Mouse (Mus musculus): ENCODE measurements around the gene Flnb. TPM values are rescaled to one million over a fixed set of nuclear protein-coding genes. Genes with fewer than 3 reads are reported as not detected.

The Flnb gene
- polyA plus RNA-seq (2015; fragmentation: Nextera tagmentation; extraction: Ambion mirVana), result 3.6 and 4.2 TPM in 2 replicates

GRCm38 (mm10) chr14:7817770-7818462, at the start of gene Flnb:
Gene Flnb, plus strand, starts transcription at chr14:7817957.
- H3K36me3 ChIP-seq (replicated peaks), result no peaks in the 10 kb centered on the region
- peaks cover 18% of the 10 kb centered on the region for H3K27me3 ChIP-seq
- H3K9me3 ChIP-seq (replicated peaks), result no peaks in the 10 kb centered on the region
- peaks cover 40% of the 10 kb centered on the region for H3K4me1 ChIP-seq (replicated peaks)
- H3K4me3 ChIP-seq (replicated peaks), result peak within 1 kb of the TSS; percentile 59
- peak; percentile 84 for ATAC-seq (ENCODE audit: insufficient read depth)
- H3K9ac ChIP-seq, result peak within 1 kb of the TSS; percentile 58
- H3K4me2 ChIP-seq, result peak within 1 kb of the TSS; percentile 73
- no peak within 1 kb of the TSS; the same call in 1 of the 2 replicates for H3K27ac ChIP-seq (replicated peaks)
- WGBS (ENCODE audit: insufficient replicate concordance), result under 1% methylated on average over 49 of the region's 49 CpGs

- Histone ChIP-seq H3K4me3 (replicated peaks) (peak overlapping the region; percentile 62), H3K27ac (replicated peaks) (peak overlapping the region; percentile 19; the same call in 1 of the 2 replicates), H3K4me1 (replicated peaks) (no peaks in the 10 kb centered on the region), H3K27me3 (no peaks in the 10 kb centered on the region; the same call in 1 of the 2 replicates), H3K36me3 (replicated peaks) (no peaks in the 10 kb centered on the region), H3K9ac (peak overlapping the region; percentile 43; the same call in 1 of the 2 replicates), H3K4me2 (peak overlapping the region; percentile 62), H3K9me3 (replicated peaks) (no peaks in the 10 kb centered on the region)
- peak; percentile 40; the same call in 1 of the 2 replicates for ATAC-seq (ENCODE audit: insufficient read depth)
- 12% methylated on average over 24 of the region's 24 CpGs for WGBS (ENCODE audit: insufficient replicate concordance)
Measured at GRCm38 (mm10) chr14:7773714-7774389, 43.9 kb upstream of the Flnb start.

DNA sequence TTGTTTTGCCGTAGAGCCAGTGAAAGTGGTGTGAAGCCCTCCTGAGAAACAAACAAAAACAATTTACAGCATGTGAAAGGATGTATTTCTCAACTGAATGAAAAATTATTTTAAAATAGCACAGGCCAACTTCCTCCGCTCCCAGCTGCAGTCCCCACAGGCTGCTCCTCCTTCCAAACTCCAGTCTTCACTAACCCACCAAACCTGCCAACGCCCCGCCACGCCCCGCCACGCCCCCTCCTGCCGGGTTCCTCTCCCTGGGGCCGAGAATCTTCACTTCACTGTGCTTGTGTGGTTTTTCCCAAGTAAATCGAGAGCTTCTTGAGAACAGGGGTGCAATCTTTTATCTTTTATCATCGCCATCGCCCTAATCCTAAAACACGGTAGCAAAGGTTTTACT, 31.7 kb upstream of the Flnb start:
- peaks cover 2% of the 10 kb centered on the region for H3K27me3 ChIP-seq
- ATAC-seq (ENCODE audit: insufficient read depth), result no peak
- 18% methylated on average over 13 of the region's 13 CpGs for WGBS (ENCODE audit: insufficient replicate concordance)
- no peak overlapping the region for H3K9ac ChIP-seq
- no peak overlapping the region for H3K4me3 ChIP-seq (replicated peaks)
- no peak overlapping the region for H3K4me2 ChIP-seq
- peaks cover 4% of the 10 kb centered on the region; the same call in 1 of the 2 replicates for H3K4me1 ChIP-seq (replicated peaks)
- H3K36me3 ChIP-seq (replicated peaks), result no peaks in the 10 kb centered on the region
- no peak overlapping the region for H3K27ac ChIP-seq (replicated peaks)
- H3K9me3 ChIP-seq (replicated peaks), result no peaks in the 10 kb centered on the region

DNA sequence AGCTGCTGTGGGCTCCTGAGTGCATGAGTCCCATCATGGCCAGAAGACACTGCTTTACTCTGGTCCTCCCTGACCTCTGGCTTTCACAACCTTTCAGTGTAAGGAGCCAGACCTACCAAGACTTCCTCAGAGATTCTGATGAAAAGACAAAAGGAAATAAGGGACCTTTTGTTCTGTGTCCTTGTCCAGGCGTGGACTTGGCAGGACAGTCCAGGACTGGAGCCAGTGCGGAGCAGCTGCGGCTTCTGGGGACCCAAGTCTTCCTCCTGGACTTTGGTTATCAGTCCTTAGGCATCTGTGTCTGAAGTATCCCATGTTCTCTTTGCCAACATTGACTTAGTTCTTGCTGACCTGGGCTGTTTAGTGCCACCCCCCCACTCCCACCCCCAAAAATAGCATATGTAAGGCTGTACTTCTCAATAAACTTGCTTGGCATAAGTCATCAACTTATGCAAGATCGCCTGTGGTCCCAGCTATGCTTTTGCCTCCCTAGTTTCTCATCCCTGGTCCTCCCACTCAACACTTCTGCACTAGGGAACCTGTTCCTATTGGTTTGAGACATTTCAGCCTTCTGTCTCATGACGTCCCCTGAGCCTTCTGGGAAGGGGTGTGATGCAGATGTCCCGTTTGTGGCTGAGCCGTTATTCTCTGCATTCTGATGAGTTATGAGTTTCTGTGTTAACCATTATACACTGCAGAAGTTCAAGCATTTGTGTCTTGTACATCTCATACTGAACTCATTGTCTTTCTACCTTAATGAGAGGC, 28.3 kb upstream of the Flnb start:
- Histone ChIP-seq H3K27me3 (peaks cover 13% of the 10 kb centered on the region), H3K27ac (replicated peaks) (no peak overlapping the region), H3K4me1 (replicated peaks) (peaks cover 4% of the 10 kb centered on the region; the same call in 1 of the 2 replicates), H3K4me3 (replicated peaks) (no peak overlapping the region), H3K36me3 (replicated peaks) (no peaks in the 10 kb centered on the region), H3K9ac (no peak overlapping the region), H3K4me2 (no peak overlapping the region), H3K9me3 (replicated peaks) (no peaks in the 10 kb centered on the region)
- WGBS (ENCODE audit: insufficient replicate concordance), result 61% methylated on average over 7 of the region's 7 CpGs
- ATAC-seq (ENCODE audit: insufficient read depth), result no peak

GRCm38 (mm10) chr14:7791061-7791531, 26.7 kb upstream of the Flnb start:
- ATAC-seq (ENCODE audit: insufficient read depth), result no peak
- WGBS (ENCODE audit: insufficient replicate concordance), result 12% methylated on average over 19 of the region's 19 CpGs
- Histone ChIP-seq H3K27ac (replicated peaks) (no peak overlapping the region), H3K9me3 (replicated peaks) (no peaks in the 10 kb centered on the region), H3K4me1 (replicated peaks) (peaks cover 2% of the 10 kb centered on the region; the same call in 1 of the 2 replicates), H3K27me3 (peaks cover 13% of the 10 kb centered on the region), H3K9ac (no peak overlapping the region), H3K36me3 (replicated peaks) (no peaks in the 10 kb centered on the region), H3K4me3 (replicated peaks) (peak overlapping the region; percentile 29), H3K4me2 (peak overlapping the region; percentile 51)

DNA sequence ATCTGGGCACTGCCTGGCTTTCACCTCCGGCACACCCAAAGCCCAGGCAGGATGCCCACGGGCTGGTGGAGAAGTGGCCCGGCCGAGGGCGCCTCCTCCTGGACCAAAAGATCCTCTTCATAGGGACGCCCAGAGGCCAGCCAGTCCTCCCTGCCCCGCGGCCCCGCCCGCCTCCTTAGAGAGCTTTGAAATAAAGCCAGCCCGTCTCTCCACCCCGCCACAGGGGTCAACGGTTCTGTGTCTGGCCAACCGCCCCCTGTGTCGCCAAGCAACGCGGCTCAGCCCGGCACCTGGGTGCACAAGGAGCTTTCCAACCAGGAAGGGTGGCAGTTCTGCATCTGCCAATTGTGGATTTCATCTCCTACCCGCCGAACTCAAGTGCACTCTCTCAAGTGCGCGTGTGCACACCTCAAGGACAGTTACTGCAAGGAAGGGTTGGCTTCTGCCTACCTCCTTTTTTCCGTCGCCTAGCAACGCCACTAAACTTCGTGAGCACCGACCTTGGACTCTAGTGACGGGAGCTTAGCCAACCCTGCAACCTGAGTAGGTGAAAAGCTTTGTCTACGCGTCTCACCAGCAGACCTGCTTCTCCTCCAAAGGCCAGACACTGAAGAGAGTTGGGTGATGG, 26.1 kb upstream of the Flnb start, which contains the start of gene Gm26661:
Gm26661 (plus strand) TSS at position 56 of the 628 bp plus-strand sequence.
- H3K9me3 ChIP-seq (replicated peaks), result no peaks in the 10 kb centered on the region
- ATAC-seq (ENCODE audit: insufficient read depth), result no peak
- H3K9ac ChIP-seq, result no peak within 1 kb of the TSS
- H3K36me3 ChIP-seq (replicated peaks), result no peaks in the 10 kb centered on the region
- no peaks in the 10 kb centered on the region for H3K4me1 ChIP-seq (replicated peaks)
- H3K4me2 ChIP-seq, result peak within 1 kb of the TSS; percentile 51
- H3K27ac ChIP-seq (replicated peaks), result no peak within 1 kb of the TSS
- H3K4me3 ChIP-seq (replicated peaks), result peak within 1 kb of the TSS; percentile 29
- WGBS (ENCODE audit: insufficient replicate concordance), result 5% methylated on average over 30 of the region's 30 CpGs
- peaks cover 13% of the 10 kb centered on the region for H3K27me3 ChIP-seq

GRCm38 (mm10) chr14:7795961-7796360, 21.8 kb upstream of the Flnb start:
- WGBS (ENCODE audit: insufficient replicate concordance), result 54% methylated on average over 4 of the region's 4 CpGs
- Histone ChIP-seq H3K4me3 (replicated peaks) (no peak overlapping the region), H3K27ac (replicated peaks) (no peak overlapping the region), H3K9ac (no peak overlapping the region), H3K27me3 (peaks cover 12% of the 10 kb centered on the region), H3K4me2 (no peak overlapping the region), H3K9me3 (replicated peaks) (no peaks in the 10 kb centered on the region), H3K4me1 (replicated peaks) (no peaks in the 10 kb centered on the region), H3K36me3 (replicated peaks) (no peaks in the 10 kb centered on the region)
- no peak for ATAC-seq (ENCODE audit: insufficient read depth)

- Histone ChIP-seq H3K4me3 (replicated peaks) (no peak overlapping the region), H3K27ac (replicated peaks) (no peak overlapping the region), H3K9me3 (replicated peaks) (no peaks in the 10 kb centered on the region), H3K36me3 (replicated peaks) (no peaks in the 10 kb centered on the region), H3K27me3 (no peaks in the 10 kb centered on the region), H3K9ac (no peak overlapping the region), H3K4me1 (replicated peaks) (no peaks in the 10 kb centered on the region), H3K4me2 (no peak overlapping the region)
- ATAC-seq (ENCODE audit: insufficient read depth), result no peak
Measured at GRCm38 (mm10) chr14:7800611-7801010, 17.1 kb upstream of the Flnb start.

DNA sequence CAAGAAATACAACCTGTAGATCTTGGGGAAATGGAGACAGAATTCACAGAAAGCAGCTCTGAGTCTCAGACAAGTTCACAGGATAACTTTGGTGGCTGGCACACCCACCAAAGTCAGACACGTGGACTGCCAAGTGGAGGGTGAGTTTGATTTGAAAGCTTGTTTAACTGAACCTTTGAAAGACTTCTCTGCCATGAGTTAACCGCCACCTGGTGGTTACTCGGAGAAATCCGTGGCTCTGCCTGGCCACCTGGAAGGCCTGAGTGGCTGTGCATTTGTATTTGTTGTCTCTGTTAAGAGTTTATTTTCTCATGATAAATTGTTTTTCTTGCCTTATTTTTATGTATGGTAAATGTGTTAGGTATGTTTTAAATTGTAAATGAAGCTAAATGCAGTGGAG, 15.9 kb upstream of the Flnb start:
- Histone ChIP-seq H3K4me2 (no peak overlapping the region), H3K4me3 (replicated peaks) (no peak overlapping the region), H3K36me3 (replicated peaks) (no peaks in the 10 kb centered on the region), H3K4me1 (replicated peaks) (no peaks in the 10 kb centered on the region), H3K27me3 (no peaks in the 10 kb centered on the region), H3K9me3 (replicated peaks) (no peaks in the 10 kb centered on the region), H3K27ac (replicated peaks) (no peak overlapping the region), H3K9ac (no peak overlapping the region)
- ATAC-seq (ENCODE audit: insufficient read depth), result no peak
- WGBS (ENCODE audit: insufficient replicate concordance), result 7% methylated on average over 4 of the region's 4 CpGs

DNA sequence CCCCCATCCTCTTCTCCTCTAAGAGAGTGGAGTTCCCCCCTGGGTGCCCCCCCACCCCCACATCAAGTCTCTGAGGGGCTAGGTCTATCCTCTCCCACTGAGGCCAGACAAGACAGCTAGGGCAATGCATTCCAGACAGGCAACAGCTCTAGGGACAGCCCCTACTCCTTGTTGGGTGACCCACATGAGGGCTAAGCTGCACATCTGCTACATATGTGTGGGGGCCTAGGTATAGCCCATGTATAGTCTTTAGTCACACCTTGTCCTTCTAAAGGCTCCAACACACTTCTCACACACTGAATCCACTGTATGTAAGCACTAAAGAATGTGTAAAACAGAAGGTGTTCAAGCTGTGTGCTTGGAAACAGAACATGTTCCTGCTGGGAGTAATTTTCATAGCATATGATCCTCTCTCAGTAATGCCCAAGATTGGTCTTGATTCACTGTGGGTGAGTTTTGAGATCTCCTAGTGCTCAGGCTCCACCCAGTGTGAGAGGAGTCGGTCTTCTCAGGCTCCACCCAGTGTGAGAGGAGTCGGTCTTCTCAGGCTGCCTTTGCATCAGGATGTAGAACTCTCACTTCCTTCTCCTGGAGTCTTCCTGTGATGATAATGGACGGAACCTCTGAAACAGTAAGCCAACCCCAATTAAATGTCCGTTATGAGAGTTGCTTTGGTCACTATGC, 13.7 kb upstream of the Flnb start:
- H3K9me3 ChIP-seq (replicated peaks), result no peaks in the 10 kb centered on the region
- H3K9ac ChIP-seq, result no peak overlapping the region
- no peaks in the 10 kb centered on the region for H3K36me3 ChIP-seq (replicated peaks)
- H3K27ac ChIP-seq (replicated peaks), result no peak overlapping the region
- no peaks in the 10 kb centered on the region for H3K4me1 ChIP-seq (replicated peaks)
- ATAC-seq (ENCODE audit: insufficient read depth), result no peak
- H3K4me2 ChIP-seq, result no peak overlapping the region
- no peaks in the 10 kb centered on the region for H3K27me3 ChIP-seq
- WGBS (ENCODE audit: insufficient replicate concordance), result 7% methylated on average over 4 of the region's 4 CpGs
- no peak overlapping the region for H3K4me3 ChIP-seq (replicated peaks)

Measured in liver, embryonic 15.5 days (tissue).